ENCODE assay signal across 8 mouse cellular contexts in genomic region chr2:65667590-65668436, GRCm38 (mm10). TPM values are rescaled to one million over a fixed set of nuclear protein-coding genes. Genes with fewer than 3 reads are reported as not detected.
DNase-seq lines count a peak whose midpoint lies in the region; ATAC-seq and TF ChIP-seq lines count a peak whose summit lies in the region.

No protein-coding gene starts in this region.

- H3K36me3 ChIP-seq in heart, embryonic 11.5 days (ENCODE audit: control insufficient read depth, insufficient read depth, low read length) = no peaks in the 10 kb centered on the region
- H3K36me3 ChIP-seq in forebrain, postnatal 0 days (ENCODE audit: insufficient read depth) = no peaks in the 10 kb centered on the region
- no peaks in the 10 kb centered on the region for H3K36me3 ChIP-seq in liver, postnatal 0 days (replicated peaks; ENCODE audit: insufficient read depth, low read length)

- intact Hi-C loops in heart, postnatal 36 days (cut with DNase I) = loop anchor here (1.0 to 2.0 kb wide), 2 partner anchors 48 to 271 kb away; partner anchors contain the start of gene Scn2a

- H3K9ac ChIP-seq in heart, embryonic 11.5 days (ENCODE audit: low read depth, low read length) = no peak overlapping the region
- peak overlapping the region; percentile 41; the same call in 1 of the 2 replicates for H3K9ac ChIP-seq in forebrain, postnatal 0 days
- H3K9ac ChIP-seq in liver, postnatal 0 days (replicated peaks) = no peak overlapping the region

- no peak overlapping the region for H3K27ac ChIP-seq in heart, embryonic 11.5 days (ENCODE audit: low read depth, low read length)
- peak overlapping the region; percentile 11 for H3K27ac ChIP-seq in forebrain, postnatal 0 days (ENCODE audit: low read depth, low read length)
- H3K27ac ChIP-seq in liver, postnatal 0 days (ENCODE audit: low read depth) = no peak overlapping the region

- POLR2A ChIA-PET in Patski (lab: Charles Lee) = no interaction called here

- WGBS in heart, embryonic 11.5 days (ENCODE audit: insufficient replicate concordance) = 52% methylated on average over 18 of the region's 18 CpGs
- 45% methylated on average over 18 of the region's 18 CpGs for WGBS in forebrain, postnatal 0 days
- 50% methylated on average over 18 of the region's 18 CpGs for WGBS in liver, postnatal 0 days (ENCODE audit: insufficient replicate concordance)

- in situ Hi-C loops in Patski (cut with MboI; ENCODE audit: low pct_unique_long_range_greater_than_20kb) = no loop called here

- H3K9me3 ChIP-seq in heart, embryonic 11.5 days (replicated peaks; ENCODE audit: control insufficient read depth, low read length) = no peaks in the 10 kb centered on the region
- no peaks in the 10 kb centered on the region for H3K9me3 ChIP-seq in forebrain, postnatal 0 days (ENCODE audit: low read length)
- H3K9me3 ChIP-seq in liver, postnatal 0 days (ENCODE audit: low read length) = no peaks in the 10 kb centered on the region

- no peak for ATAC-seq in heart, embryonic 11.5 days (replicated peaks; ENCODE audit: insufficient number of reproducible peaks, low FRiP score, low TSS enrichment)
- ATAC-seq in Patski = peak; percentile 19
- peak; percentile 23 for ATAC-seq in forebrain, postnatal 0 days
- ATAC-seq in liver, postnatal 0 days = no peak

- H3K4me1 ChIP-seq in heart, embryonic 11.5 days (ENCODE audit: control insufficient read depth, insufficient read depth, low read length) = no peaks in the 10 kb centered on the region
- H3K4me1 ChIP-seq in forebrain, postnatal 0 days (ENCODE audit: insufficient read depth) = peaks cover 12% of the 10 kb centered on the region
- H3K4me1 ChIP-seq in liver, postnatal 0 days (ENCODE audit: insufficient read depth) = peaks cover 4% of the 10 kb centered on the region; the same call in 1 of the 2 replicates

- H3K4me2 ChIP-seq in heart, embryonic 11.5 days = peak overlapping the region; percentile 53
- peak overlapping the region; percentile 40 for H3K4me2 ChIP-seq in forebrain, postnatal 0 days (ENCODE audit: low read depth)
- H3K4me2 ChIP-seq in liver, postnatal 0 days (ENCODE audit: low read depth, low read length) = peak overlapping the region; percentile 57

- peak overlapping the region; percentile 25; the same call in 1 of the 2 replicates for H3K4me3 ChIP-seq in heart, embryonic 11.5 days (ENCODE audit: low read depth, low read length)
- peak overlapping the region; percentile 40 for H3K4me3 ChIP-seq in forebrain, postnatal 0 days (ENCODE audit: low read depth, low read length)
- no peak overlapping the region for H3K4me3 ChIP-seq in liver, postnatal 0 days (ENCODE audit: low read depth, low read length)

- CTCF ChIA-PET in Patski (lab: Charles Lee) = interaction anchor here (1.0 to 1.1 kb wide), 2 partner anchors 10 to 256 kb away, joined by 3 to 5 read pairs; no protein-coding TSS in a partner anchor

- TF ChIP-seq CTCF in Patski (IDR thresholded peaks at IDR 0.05) = no peak
- no peak for TF ChIP-seq CTCF in forebrain, postnatal 0 days (IDR thresholded peaks at IDR 0.05; ENCODE audit: low read depth)
- TF ChIP-seq CTCF in liver, postnatal 0 days (IDR thresholded peaks at IDR 0.05; ENCODE audit: low read depth) = no peak

- no peak for DNase-seq in heart, postnatal 36 days
- no peak for DNase-seq in Patski (ENCODE audit: low read depth, low spot score)
- peak; percentile 5 for DNase-seq in forebrain, postnatal 0 days
- DNase-seq in liver, postnatal 0 days = no peak
- DNase-seq in urinary bladder, postnatal 25 days (ENCODE audit: low spot score) = no peak
- no peak for DNase-seq in adrenal gland, postnatal 4 days (ENCODE audit: low spot score in 2 of 2)
- DNase-seq in kidney, adult 18-20 months = no peak

- H3K27me3 ChIP-seq in heart, embryonic 11.5 days (ENCODE audit: control insufficient read depth, insufficient read depth, low read length) = no peaks in the 10 kb centered on the region
- peaks cover 20% of the 10 kb centered on the region for H3K27me3 ChIP-seq in Patski
- H3K27me3 ChIP-seq in forebrain, postnatal 0 days (ENCODE audit: insufficient read depth, low read length) = no peaks in the 10 kb centered on the region
- no peaks in the 10 kb centered on the region for H3K27me3 ChIP-seq in liver, postnatal 0 days (ENCODE audit: insufficient read depth, low read length)

- TF ChIP-seq EP300 in liver, postnatal 0 days (IDR thresholded peaks at IDR 0.05; ENCODE audit: low read depth) = no peak

RNA-seq across cellular contexts. Expression of gene Scn2a, which starts 47.2 kb away (rescaled TPM):
- 1.2 and 1.7 TPM in 2 replicates for polyA plus RNA-seq in heart, embryonic 11.5 days (2014; fragmentation: Nextera tagmentation; extraction: Ambion mirVana)
- total RNA-seq in heart, postnatal 36 days (2021) = under 1 TPM; 0.49 to 0.58 TPM
- 2.7 TPM for polyA plus RNA-seq in Patski (2021)
- 91.5 and 101 TPM in 2 replicates for total RNA-seq in forebrain, postnatal 0 days (2014; rRNA removed)
- 32.7 and 50.1 TPM in 2 replicates for polyA plus RNA-seq in forebrain, postnatal 0 days (2015; fragmentation: Nextera tagmentation; extraction: Ambion mirVana)
- polyA plus RNA-seq in liver, postnatal 0 days (2015; fragmentation: Nextera tagmentation; extraction: Ambion mirVana) = 0.02 and 0.05 TPM in 2 replicates
- total RNA-seq in adrenal gland, postnatal 4 days (2021) = 1 to 10 TPM; 3.2 to 3.4 TPM

Comparison
In these comparisons a context has a peak if more than half of its experiments do, and no peak if none do; other contexts are left out.
1. ATAC-seq: peak in Patski (single experiment) and forebrain, postnatal 0 days (single experiment); none in heart, embryonic 11.5 days (single experiment) and liver, postnatal 0 days (single experiment).
2. Peak in every context shown above with its lines, with median percentiles within 50 percentile points of each other: H3K4me2 ChIP-seq.